Mouse (Mus musculus): ENCODE data around the gene Sept8. TPM values are rescaled to one million over a fixed set of nuclear protein-coding genes. Genes with fewer than 3 reads are reported as not detected.

The Sept8 gene
- polyA plus RNA-seq, 1 experiment from 2014 or later = 25.1 TPM

DNA sequence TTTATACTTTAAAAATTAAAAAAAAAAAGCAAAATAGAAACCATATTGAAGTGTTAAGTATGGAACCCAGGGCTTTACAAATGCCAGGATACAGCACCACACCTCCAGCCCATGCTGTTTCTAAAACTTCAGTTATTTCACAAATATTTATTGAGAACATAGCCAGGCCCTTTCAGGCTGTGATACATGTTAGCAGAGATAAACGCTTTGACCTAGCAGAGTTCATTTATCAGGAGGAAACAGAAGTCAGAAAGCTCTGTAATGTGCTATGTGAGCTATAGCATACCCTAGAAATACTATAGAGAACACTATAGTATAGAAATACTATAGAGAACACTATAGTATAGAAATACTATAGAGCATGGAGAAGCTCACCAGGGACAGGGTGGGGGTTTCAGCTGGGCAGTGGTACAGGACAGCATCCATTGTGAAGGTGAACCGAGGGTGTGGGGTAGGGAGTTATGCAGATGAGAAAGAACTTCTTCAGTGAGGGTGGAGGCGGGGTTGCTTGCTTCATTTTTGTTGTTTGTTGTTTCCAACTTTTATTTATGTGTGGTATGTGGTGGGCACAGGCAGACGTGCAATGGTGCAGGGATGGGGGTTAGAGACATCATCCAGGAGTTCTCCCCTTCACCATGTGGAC, 37.8 kb upstream of the Sept8 start:
- H3K4me3 ChIP-seq = no peak overlapping the region
- no peaks in the 10 kb centered on the region for H3K36me3 ChIP-seq
- H3K4me1 ChIP-seq (replicated peaks) = peaks cover 19% of the 10 kb centered on the region
- H3K27me3 ChIP-seq (replicated peaks) = peaks cover 52% of the 10 kb centered on the region
- H3K9ac ChIP-seq = no peak overlapping the region
- WGBS = 66% methylated on average over 4 of the region's 4 CpGs
- peak; percentile 37; the same call in 1 of the 2 replicates for ATAC-seq (ENCODE audit: insufficient number of reproducible peaks, low FRiP score)
- H3K4me2 ChIP-seq = no peak overlapping the region
- no peaks in the 10 kb centered on the region for H3K9me3 ChIP-seq (replicated peaks)
- H3K27ac ChIP-seq (ENCODE audit: poor library complexity, severe bottlenecking) = no peak overlapping the region

DNA sequence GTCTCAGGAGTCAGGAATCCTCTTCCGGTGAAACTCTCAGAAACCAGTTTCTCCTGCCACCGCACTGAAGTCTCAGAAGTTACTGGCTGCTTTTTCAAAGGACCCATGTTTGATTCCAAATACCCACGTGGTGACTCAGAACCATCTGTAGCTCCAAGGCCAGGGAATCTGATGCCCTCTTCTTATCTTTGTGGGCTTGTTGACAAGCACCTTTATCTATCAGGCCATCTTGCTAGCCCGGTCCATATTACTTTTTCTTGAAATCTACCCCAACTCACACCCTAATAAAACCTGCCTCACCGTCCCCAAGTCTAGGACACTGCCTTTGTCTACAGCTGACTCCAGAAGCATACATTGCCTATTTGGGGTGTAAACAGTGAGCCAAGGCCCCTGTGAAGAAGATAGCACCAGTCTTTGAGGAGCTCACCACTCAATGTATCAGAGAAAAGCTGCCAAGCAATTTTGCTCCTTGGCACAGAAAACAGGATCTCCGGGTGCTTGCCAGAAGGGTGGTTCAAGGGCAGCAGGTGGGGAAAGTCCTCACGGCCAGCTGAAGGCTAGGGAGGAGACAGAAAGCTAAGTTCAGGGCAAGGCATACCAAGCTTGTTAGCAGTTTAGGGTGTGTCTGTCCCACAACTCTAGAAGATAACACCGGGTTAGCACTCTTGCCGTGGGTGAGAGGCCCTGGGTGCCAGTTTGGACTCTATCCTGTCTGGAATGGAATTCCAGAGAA, 35.7 kb upstream of the Sept8 start:
- 52% methylated on average over 9 of the region's 9 CpGs for WGBS
- Histone ChIP-seq H3K4me1 (replicated peaks) (peaks cover 28% of the 10 kb centered on the region), H3K9ac (no peak overlapping the region), H3K4me2 (no peak overlapping the region), H3K27me3 (replicated peaks) (peaks cover 57% of the 10 kb centered on the region), H3K4me3 (no peak overlapping the region), H3K9me3 (replicated peaks) (no peaks in the 10 kb centered on the region), H3K27ac (ENCODE audit: poor library complexity, severe bottlenecking) (no peak overlapping the region), H3K36me3 (no peaks in the 10 kb centered on the region)
- no peak; the same call in 1 of the 2 replicates for ATAC-seq (ENCODE audit: insufficient number of reproducible peaks, low FRiP score)

DNA sequence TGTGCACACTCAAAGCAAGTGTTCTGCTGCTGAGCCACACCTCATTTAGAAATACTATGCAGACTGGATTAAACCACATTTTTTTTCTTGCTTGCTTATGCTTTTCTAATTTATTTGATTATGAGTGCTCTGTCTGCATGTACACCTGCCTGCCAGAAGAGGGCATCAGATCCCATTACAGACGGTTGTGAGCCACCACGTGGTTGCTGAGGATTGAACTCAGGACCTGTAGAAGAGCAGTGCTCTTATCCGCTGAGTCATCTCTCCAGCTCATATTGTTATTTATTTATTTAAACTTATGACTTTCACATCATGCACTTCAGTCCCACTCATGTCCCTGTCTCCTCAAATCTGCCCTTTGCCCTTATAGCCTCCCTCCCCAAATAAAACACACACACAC, 33.3 kb upstream of the Sept8 start:
- no peak overlapping the region for H3K4me3 ChIP-seq
- H3K4me2 ChIP-seq = no peak overlapping the region
- peaks cover 35% of the 10 kb centered on the region for H3K27me3 ChIP-seq (replicated peaks)
- H3K9me3 ChIP-seq (replicated peaks) = no peaks in the 10 kb centered on the region
- peaks cover 11% of the 10 kb centered on the region for H3K4me1 ChIP-seq (replicated peaks)
- 43% methylated on average over 3 of the region's 3 CpGs for WGBS
- ATAC-seq (ENCODE audit: insufficient number of reproducible peaks, low FRiP score) = no peak
- H3K36me3 ChIP-seq = no peaks in the 10 kb centered on the region
- H3K27ac ChIP-seq (ENCODE audit: poor library complexity, severe bottlenecking) = no peak overlapping the region
- no peak overlapping the region for H3K9ac ChIP-seq

DNA sequence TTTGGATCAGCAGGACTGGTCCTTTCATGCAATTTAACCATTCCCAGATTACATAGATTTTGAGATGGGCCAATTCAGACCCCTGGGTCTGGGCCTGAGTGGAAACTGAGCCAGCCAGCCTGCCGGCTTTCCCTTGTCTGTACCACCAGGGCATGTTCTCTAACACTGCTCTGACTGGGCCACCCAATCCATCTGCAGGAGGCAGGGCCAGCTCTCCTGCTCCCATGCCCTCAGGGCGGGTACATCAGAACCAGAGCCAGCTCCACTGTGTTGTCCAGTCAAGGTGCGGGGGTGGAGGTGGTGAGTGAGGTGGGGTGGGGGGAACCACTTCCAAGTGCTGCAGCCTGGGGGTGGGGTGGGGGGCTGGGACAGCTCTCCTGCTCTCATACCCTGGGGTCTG, 32.7 kb upstream of the Sept8 start:
- H3K4me3 ChIP-seq = no peak overlapping the region
- WGBS = 70% methylated on average over 3 of the region's 3 CpGs
- no peak for ATAC-seq (ENCODE audit: insufficient number of reproducible peaks, low FRiP score)
- no peaks in the 10 kb centered on the region for H3K36me3 ChIP-seq
- peaks cover 31% of the 10 kb centered on the region for H3K27me3 ChIP-seq (replicated peaks)
- no peak overlapping the region for H3K9ac ChIP-seq
- H3K9me3 ChIP-seq (replicated peaks) = no peaks in the 10 kb centered on the region
- no peak overlapping the region for H3K4me2 ChIP-seq
- H3K27ac ChIP-seq (ENCODE audit: poor library complexity, severe bottlenecking) = no peak overlapping the region
- H3K4me1 ChIP-seq (replicated peaks) = peaks cover 11% of the 10 kb centered on the region

DNA sequence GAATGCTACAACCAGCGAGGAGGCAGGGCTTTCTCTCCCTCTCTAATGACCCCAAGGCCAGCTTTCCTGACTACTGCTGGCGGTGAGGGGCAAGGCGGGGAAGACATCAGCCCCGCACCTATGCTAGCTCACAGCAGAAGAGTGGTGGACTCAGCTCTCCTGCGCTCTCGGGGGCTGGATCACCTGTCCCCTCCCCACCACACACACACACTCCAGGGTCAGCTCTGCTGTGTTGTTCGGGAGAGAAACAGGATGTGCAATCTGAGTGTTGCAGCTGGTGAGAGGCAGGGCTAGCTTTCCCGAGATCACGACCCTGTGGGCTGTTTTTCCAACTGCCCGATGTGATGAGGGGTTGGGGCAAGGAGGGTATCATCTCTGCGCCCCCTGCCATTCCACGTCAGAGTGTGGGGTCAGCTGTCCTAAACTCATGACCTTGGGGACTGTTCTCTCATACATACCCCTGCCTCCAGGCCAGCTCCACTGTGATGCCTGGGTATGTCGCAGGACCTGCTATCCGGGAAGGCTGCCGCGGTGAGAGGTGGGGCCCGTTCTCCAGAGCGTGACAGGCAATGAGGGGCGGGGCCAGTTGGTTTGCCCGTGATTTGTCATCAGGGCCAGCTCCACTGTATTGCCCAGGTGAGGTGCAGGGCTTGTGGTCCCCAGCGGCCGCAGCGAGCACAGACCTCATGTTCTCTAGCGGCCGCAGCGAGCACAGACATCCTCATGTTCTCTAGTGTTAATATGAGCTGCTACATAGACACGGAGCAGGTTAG, 32.0 kb upstream of the Sept8 start:
- 15% methylated on average over 27 of the region's 27 CpGs for WGBS
- Histone ChIP-seq H3K27ac (ENCODE audit: poor library complexity, severe bottlenecking) (no peak overlapping the region), H3K27me3 (replicated peaks) (peaks cover 28% of the 10 kb centered on the region), H3K36me3 (no peaks in the 10 kb centered on the region), H3K9me3 (replicated peaks) (no peaks in the 10 kb centered on the region), H3K4me2 (peak overlapping the region; percentile 65), H3K4me1 (replicated peaks) (peaks cover 15% of the 10 kb centered on the region), H3K4me3 (peak overlapping the region; percentile 27), H3K9ac (peak overlapping the region; percentile 34)
- ATAC-seq (ENCODE audit: insufficient number of reproducible peaks, low FRiP score) = no peak

DNA sequence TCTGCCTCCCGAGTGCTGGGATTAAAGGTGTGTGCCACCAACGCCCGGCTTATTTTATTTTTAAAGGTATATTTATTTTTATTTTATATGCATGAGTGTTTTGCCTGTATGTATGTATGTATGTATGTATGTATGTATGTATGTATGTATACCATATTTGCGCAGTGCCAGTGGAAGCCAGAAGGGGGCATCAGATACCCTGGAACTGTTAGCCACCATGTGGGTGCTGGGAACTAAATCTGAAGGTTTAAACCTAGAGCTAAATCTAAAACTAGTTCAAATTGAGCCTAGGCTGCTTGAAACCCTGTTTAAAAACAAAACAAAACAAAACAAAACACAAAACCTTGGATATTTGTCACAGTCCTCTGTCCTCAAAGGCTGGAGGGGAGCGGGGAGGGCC, 30.1 kb upstream of the Sept8 start:
- H3K4me2 ChIP-seq = no peak overlapping the region
- no peaks in the 10 kb centered on the region for H3K36me3 ChIP-seq
- H3K27ac ChIP-seq (ENCODE audit: poor library complexity, severe bottlenecking) = no peak overlapping the region
- H3K27me3 ChIP-seq (replicated peaks) = peaks cover 28% of the 10 kb centered on the region
- H3K4me1 ChIP-seq (replicated peaks) = peaks cover 28% of the 10 kb centered on the region
- WGBS = 92% methylated on average over 5 of the region's 5 CpGs
- no peaks in the 10 kb centered on the region for H3K9me3 ChIP-seq (replicated peaks)
- H3K4me3 ChIP-seq = no peak overlapping the region
- H3K9ac ChIP-seq = no peak overlapping the region
- ATAC-seq (ENCODE audit: insufficient number of reproducible peaks, low FRiP score) = no peak

DNA sequence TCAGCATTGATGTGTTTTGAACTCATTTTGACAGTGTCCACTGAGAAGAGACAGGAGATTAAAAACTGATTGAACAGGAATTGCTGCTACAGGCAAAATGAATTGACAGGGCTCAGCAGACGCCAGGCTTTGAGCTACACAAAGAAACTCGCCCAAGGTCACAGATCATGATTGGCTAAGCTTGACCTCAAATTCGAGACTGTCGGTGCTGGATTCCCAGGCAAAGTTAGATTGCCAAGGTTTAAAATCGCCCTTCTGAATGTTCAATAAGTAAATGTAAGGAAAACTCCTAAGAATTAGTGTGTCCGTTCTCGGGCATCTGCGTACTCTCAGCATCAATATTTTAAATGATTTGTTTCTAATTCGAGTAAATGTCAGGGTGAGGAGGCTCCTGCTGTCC, 29.6 kb upstream of the Sept8 start:
- no peak overlapping the region for H3K4me2 ChIP-seq
- no peak overlapping the region for H3K9ac ChIP-seq
- H3K4me3 ChIP-seq = no peak overlapping the region
- peaks cover 28% of the 10 kb centered on the region for H3K27me3 ChIP-seq (replicated peaks)
- H3K27ac ChIP-seq (ENCODE audit: poor library complexity, severe bottlenecking) = no peak overlapping the region
- no peaks in the 10 kb centered on the region for H3K36me3 ChIP-seq
- H3K9me3 ChIP-seq (replicated peaks) = no peaks in the 10 kb centered on the region
- WGBS = 86% methylated on average over 9 of the region's 9 CpGs
- no peak for ATAC-seq (ENCODE audit: insufficient number of reproducible peaks, low FRiP score)
- peaks cover 28% of the 10 kb centered on the region for H3K4me1 ChIP-seq (replicated peaks)

DNA sequence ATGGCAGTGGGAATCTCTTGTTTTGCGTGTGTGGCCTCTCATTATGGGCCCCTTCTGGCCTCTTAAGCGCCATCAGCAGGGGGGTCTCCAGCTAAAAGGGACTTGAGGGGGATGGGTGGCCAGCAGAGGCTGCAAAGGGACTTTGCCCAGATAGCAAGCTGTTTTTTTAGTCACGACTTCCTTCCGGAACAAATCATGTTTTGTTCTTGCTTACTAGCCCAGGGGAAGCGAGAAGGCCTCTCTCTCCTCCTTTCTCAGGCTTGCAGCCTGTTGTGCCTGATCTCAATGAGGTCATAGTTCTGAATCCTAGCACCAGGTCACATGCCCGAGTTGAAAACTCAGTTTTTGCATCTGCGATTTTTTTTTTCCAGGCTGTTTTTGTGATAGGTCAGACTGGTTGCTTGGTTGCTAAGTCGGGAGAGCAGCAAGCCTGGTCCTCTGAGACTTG, 27.1 kb upstream of the Sept8 start:
- no peak for ATAC-seq (ENCODE audit: insufficient number of reproducible peaks, low FRiP score)
- no peak overlapping the region for H3K9ac ChIP-seq
- H3K4me2 ChIP-seq = no peak overlapping the region
- peaks cover 16% of the 10 kb centered on the region for H3K27me3 ChIP-seq (replicated peaks)
- no peaks in the 10 kb centered on the region for H3K9me3 ChIP-seq (replicated peaks)
- peaks cover 24% of the 10 kb centered on the region for H3K4me1 ChIP-seq (replicated peaks)
- no peak overlapping the region for H3K27ac ChIP-seq (ENCODE audit: poor library complexity, severe bottlenecking)
- no peaks in the 10 kb centered on the region for H3K36me3 ChIP-seq
- H3K4me3 ChIP-seq = no peak overlapping the region
- WGBS = 21% methylated on average over 8 of the region's 8 CpGs

DNA sequence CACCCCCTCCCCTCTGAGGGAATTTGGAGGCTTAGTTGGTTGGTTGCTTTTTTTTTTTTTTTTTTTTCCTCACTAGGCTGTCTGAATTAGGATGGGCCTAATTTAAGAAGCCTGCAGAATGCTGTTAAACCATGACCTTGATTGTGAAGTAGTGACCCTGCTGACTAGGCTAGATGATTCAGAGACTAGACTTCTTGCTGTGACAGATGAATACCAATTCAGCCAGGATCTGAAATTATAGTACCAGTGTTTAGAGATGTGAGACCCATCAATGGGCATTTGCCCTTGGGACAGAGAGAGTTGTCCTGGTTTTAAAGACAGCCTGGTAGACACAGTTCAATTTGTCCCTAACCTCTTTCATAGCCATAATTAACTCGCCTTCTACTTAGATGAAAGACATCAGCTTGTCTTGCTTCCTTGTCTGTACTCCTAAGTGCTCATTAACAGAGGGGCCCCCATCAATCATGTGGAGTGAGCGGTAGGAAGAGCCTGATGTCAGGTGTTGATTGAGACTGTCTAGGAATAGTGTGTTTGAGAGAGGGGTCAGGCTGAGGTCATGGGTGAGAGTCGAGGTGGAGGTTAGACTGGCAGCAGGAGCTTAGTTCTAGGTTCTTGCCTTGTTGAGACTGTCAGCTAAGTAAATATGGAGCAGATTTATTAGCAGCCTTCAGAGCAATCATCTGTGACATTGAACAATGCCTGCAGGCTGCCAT, 25.7 kb upstream of the Sept8 start:
- no peak for ATAC-seq (ENCODE audit: insufficient number of reproducible peaks, low FRiP score)
- H3K27me3 ChIP-seq (replicated peaks) = peaks cover 1% of the 10 kb centered on the region; the same call in 1 of the 2 replicates
- H3K4me3 ChIP-seq = no peak overlapping the region
- H3K4me1 ChIP-seq (replicated peaks) = peaks cover 16% of the 10 kb centered on the region
- H3K36me3 ChIP-seq = no peaks in the 10 kb centered on the region
- 29% methylated on average over 3 of the region's 3 CpGs for WGBS
- H3K9ac ChIP-seq = no peak overlapping the region
- no peaks in the 10 kb centered on the region for H3K9me3 ChIP-seq (replicated peaks)
- H3K27ac ChIP-seq (ENCODE audit: poor library complexity, severe bottlenecking) = peak overlapping the region; percentile 11; the same call in 1 of the 2 replicates
- H3K4me2 ChIP-seq = no peak overlapping the region

DNA sequence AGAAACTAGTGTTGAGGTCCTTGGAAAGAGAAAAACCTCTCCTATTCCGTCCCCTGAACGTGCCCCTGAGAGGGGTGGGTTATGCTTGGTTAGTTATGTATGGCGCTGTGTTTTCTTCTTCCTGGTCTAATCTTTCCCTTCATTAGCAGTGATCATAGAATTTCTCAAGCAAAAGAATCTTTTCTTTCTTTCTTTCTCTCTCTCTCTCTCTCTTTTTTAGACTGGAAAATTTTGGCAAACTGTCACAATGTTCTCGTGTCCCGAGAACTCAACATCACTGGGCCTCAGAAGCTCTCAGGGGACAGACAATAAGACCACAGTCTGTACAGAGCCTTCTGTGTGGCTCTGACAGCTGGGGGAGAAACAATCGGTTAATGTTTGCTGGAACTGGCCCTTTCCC, 23.6 kb upstream of the Sept8 start:
- H3K27me3 ChIP-seq (replicated peaks) = no peaks in the 10 kb centered on the region; the same call in 1 of the 2 replicates
- peaks cover 17% of the 10 kb centered on the region for H3K4me1 ChIP-seq (replicated peaks)
- H3K9me3 ChIP-seq (replicated peaks) = no peaks in the 10 kb centered on the region
- 56% methylated on average over 6 of the region's 6 CpGs for WGBS
- no peak overlapping the region for H3K9ac ChIP-seq
- no peak overlapping the region for H3K4me2 ChIP-seq
- ATAC-seq (ENCODE audit: insufficient number of reproducible peaks, low FRiP score) = no peak
- H3K4me3 ChIP-seq = no peak overlapping the region
- no peak overlapping the region for H3K27ac ChIP-seq (ENCODE audit: poor library complexity, severe bottlenecking)
- H3K36me3 ChIP-seq = no peaks in the 10 kb centered on the region

DNA sequence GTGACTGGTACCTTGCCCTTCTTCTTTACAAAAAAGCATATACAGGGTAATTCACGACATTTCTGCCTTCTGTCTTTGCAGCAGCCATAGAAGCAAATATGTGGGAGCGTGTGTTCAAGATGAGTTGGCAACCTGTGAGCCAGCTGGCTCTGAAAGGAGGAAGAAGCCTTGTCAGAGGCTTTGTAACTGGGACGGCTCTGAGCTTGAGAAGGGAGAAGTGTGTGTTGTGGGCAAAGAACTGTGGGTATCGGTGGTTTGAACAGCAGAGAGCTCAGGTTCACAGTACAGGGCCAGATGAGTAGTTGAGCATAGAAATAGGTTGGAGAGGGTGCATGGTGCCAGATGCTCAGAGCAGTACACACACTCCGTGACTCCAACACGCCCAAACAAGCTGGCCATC, 22.1 kb upstream of the Sept8 start:
- Histone ChIP-seq H3K4me1 (replicated peaks) (peaks cover 20% of the 10 kb centered on the region), H3K4me3 (no peak overlapping the region), H3K4me2 (no peak overlapping the region), H3K9ac (no peak overlapping the region), H3K36me3 (no peaks in the 10 kb centered on the region), H3K9me3 (replicated peaks) (no peaks in the 10 kb centered on the region), H3K27me3 (replicated peaks) (no peaks in the 10 kb centered on the region; the same call in 1 of the 2 replicates), H3K27ac (ENCODE audit: poor library complexity, severe bottlenecking) (no peak overlapping the region)
- 72% methylated on average over 6 of the region's 6 CpGs for WGBS
- no peak for ATAC-seq (ENCODE audit: insufficient number of reproducible peaks, low FRiP score)
